Mouse (Mus musculus) stomach, embryonic 14.5 days (tissue): ENCODE results near the gene Arf6. TPM values are rescaled to one million over a fixed set of nuclear protein-coding genes. Genes with fewer than 3 reads are reported as not detected.
"Not testable (repeated sequence)": the region's sequence is repeated elsewhere in the genome, so short reads cannot be mapped to it uniquely, and the experiment has no call there.

Experiments used
- ATAC-seq: fragments of 200-750 bp; cut with Nextera tagmentation; 2 replicates; pipeline ENCODE4 v1.8.0; 2017; ENCODE audit warnings: low read depth, moderate TSS enrichment; ENCODE audit not compliant: insufficient number of reproducible peaks, insufficient read depth, low FRiP score
- H3K27ac ChIP-seq: fragments of 300-500 bp; sonication (generic); 2 replicates; pipeline ENCODE4 v1.5.1; 2014; ENCODE audit warnings: mild to moderate bottlenecking, low read length, moderate library complexity, mixed read lengths
- H3K27me3 ChIP-seq: fragments of 300-500 bp; sonication (generic); 2 replicates; pipeline ENCODE4 v1.6.1; 2014; ENCODE audit warnings: low read length, control low read depth, mixed read lengths; ENCODE audit not compliant: control insufficient read depth, insufficient read depth
- H3K36me3 ChIP-seq: fragments of 300-500 bp; sonication (generic); 2 replicates; pipeline ENCODE4 v1.6.1; 2014; ENCODE audit warnings: mild to moderate bottlenecking, control low read depth, low read length, moderate library complexity, mixed read lengths; ENCODE audit not compliant: control insufficient read depth, insufficient read depth
- H3K4me1 ChIP-seq: fragments of 300-500 bp; sonication (generic); 2 replicates; pipeline ENCODE4 v1.6.1; 2014; ENCODE audit warnings: low read length, control low read depth, mixed read lengths; ENCODE audit not compliant: control insufficient read depth, insufficient read depth
- H3K4me2 ChIP-seq: fragments of 300-500 bp; sonication (generic); replicated peaks from 2 replicates; pipeline ENCODE4 v1.6.1; 2014; ENCODE audit warnings: low read depth, low read length, control low read depth
- H3K4me3 ChIP-seq: fragments of 300-500 bp; sonication (generic); 2 replicates; pipeline ENCODE4 v1.5.1; 2014; ENCODE audit warnings: low read depth, low read length, control low read depth
- H3K9ac ChIP-seq: fragments of 300-500 bp; sonication (generic); replicated peaks from 2 replicates; pipeline ENCODE4 v1.6.1; 2014; ENCODE audit warnings: low read depth, mild to moderate bottlenecking, control low read depth, low read length, moderate library complexity, mixed read lengths
- H3K9me3 ChIP-seq: fragments of 300-500 bp; sonication (generic); 2 replicates; pipeline ENCODE4 v1.6.1; 2016; ENCODE audit warnings: low read depth, low read length, control low read depth; ENCODE audit not compliant: control insufficient read depth
- WGBS: fragments of 180-500 bp; shearing (Covaris S2); extraction: QIAGEN DNeasy Blood & Tissue Kit; methylation state at CpG from one replicate; pipeline ENCODE4 v1.1.7; 2014; 5-methylcytosine and 5-hydroxymethylcytosine counted together
- polyA plus RNA-seq: library from polyadenylated mRNA; unstranded; fragments of >200 nt; fragmentation: Nextera tagmentation; extraction: Ambion mirVana; gene quantifications from 2 replicates; pipeline ENCODE4 v1.2.1, GENCODE M21; 2014

Gene Arf6
- polyA plus RNA-seq, 1 experiment from 2014 or later = 57.1 TPM

GRCm38 (mm10) chr12:69378558-69379454, 6.9 kb downstream of the Arf6 start:
- H3K9ac ChIP-seq = no peak overlapping the region
- H3K4me1 ChIP-seq = peaks cover 6% of the 10 kb centered on the region; the same call in 1 of the 2 replicates
- ATAC-seq = no peak
- no peak overlapping the region for H3K4me2 ChIP-seq
- WGBS = 82% methylated on average over 11 of the region's 11 CpGs
- H3K27me3 ChIP-seq = no peaks in the 10 kb centered on the region
- H3K27ac ChIP-seq = no peak overlapping the region
- no peaks in the 10 kb centered on the region for H3K9me3 ChIP-seq
- no peak overlapping the region for H3K4me3 ChIP-seq
- peaks cover 2% of the 10 kb centered on the region for H3K36me3 ChIP-seq

GRCm38 (mm10) chr12:69382880-69383279, 10.9 kb downstream of the Arf6 start:
- H3K4me1 ChIP-seq = no peaks in the 10 kb centered on the region

DNA sequence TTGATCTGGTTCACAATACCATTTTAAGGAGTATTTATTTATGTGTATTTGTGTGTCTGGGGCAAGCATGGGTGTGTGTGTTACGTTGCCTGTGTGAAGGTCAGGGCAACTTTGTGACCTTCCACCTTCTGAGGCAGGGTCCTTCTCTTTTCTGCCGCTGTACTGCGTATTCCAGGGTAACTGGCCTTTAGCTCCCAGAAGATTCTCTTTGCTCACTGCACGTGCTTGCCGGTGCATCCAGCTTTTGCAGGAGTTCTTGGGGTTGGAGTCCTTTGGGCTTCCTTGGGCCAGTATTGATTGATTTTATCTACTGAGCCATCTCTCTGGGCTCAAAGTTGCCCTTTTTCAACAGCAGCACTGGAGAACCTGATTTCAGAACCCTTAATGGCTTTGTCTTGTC, 12.7 kb downstream of the Arf6 start:
- Histone ChIP-seq H3K9me3 (no peaks in the 10 kb centered on the region), H3K9ac (no peak overlapping the region), H3K27me3 (no peaks in the 10 kb centered on the region), H3K36me3 (no peaks in the 10 kb centered on the region; the same call in 1 of the 2 replicates), H3K4me3 (no peak overlapping the region), H3K27ac (no peak overlapping the region), H3K4me1 (no peaks in the 10 kb centered on the region), H3K4me2 (no peak overlapping the region)
- ATAC-seq = no peak
- 84% methylated on average over 5 of the region's 5 CpGs for WGBS

More at GRCm38 (mm10) chr12:69382880-69383279, 10.9 kb downstream of the Arf6 start:
- no peaks in the 10 kb centered on the region for H3K9me3 ChIP-seq
- H3K27me3 ChIP-seq = no peaks in the 10 kb centered on the region
- no peak overlapping the region for H3K4me3 ChIP-seq
- no peak for ATAC-seq
- WGBS = 94% methylated on average over 1 of the region's 1 CpGs
- H3K27ac ChIP-seq = no peak overlapping the region
- H3K9ac ChIP-seq = no peak overlapping the region
- H3K36me3 ChIP-seq = no peaks in the 10 kb centered on the region; the same call in 1 of the 2 replicates
- no peak overlapping the region for H3K4me2 ChIP-seq

- no peak overlapping the region for H3K27ac ChIP-seq
- ATAC-seq = no peak
Measured at GRCm38 (mm10) chr12:69385542-69386280, 13.8 kb downstream of the Arf6 start.

DNA sequence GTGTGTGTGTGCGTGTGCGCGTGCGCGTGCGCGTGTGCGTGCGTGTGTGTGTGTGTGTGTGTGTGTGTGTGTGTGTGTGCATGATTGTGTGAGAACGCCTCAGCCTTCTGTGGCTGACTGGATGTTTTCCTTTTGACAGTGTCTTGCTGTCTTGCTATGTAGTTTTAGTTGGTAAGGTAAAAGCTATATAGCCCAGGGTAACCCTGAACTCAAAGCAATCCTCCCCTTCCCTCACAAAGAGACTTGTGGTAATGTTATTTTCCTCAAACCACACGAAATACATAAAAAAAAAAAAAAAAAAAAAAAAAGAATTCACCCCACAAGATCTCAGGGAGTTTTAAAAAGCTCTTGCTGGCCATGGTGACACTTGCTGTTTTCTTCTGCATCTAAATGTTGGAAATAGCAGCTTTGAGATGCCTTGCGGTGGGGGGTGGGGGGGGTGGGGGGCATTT, 14.4 kb downstream of the Arf6 start:
- not testable (repeated sequence) for H3K4me3 ChIP-seq, H3K9ac ChIP-seq, H3K9me3 ChIP-seq, H3K4me2 ChIP-seq, H3K4me1 ChIP-seq, H3K27ac ChIP-seq, H3K27me3 ChIP-seq, H3K36me3 ChIP-seq, ATAC-seq
- WGBS = 87% methylated on average over 12 of the region's 12 CpGs

More at GRCm38 (mm10) chr12:69385542-69386280, 13.8 kb downstream of the Arf6 start:
- no peaks in the 10 kb centered on the region for H3K9me3 ChIP-seq
- H3K4me1 ChIP-seq = no peaks in the 10 kb centered on the region
- H3K9ac ChIP-seq = no peak overlapping the region
- 70% methylated on average over 6 of the region's 6 CpGs for WGBS
- no peaks in the 10 kb centered on the region; the same call in 1 of the 2 replicates for H3K36me3 ChIP-seq
- no peaks in the 10 kb centered on the region for H3K27me3 ChIP-seq
- no peak overlapping the region for H3K4me3 ChIP-seq
- H3K4me2 ChIP-seq = no peak overlapping the region

- H3K36me3 ChIP-seq = no peaks in the 10 kb centered on the region
- H3K27ac ChIP-seq = no peak overlapping the region
- H3K4me2 ChIP-seq = no peak overlapping the region
- H3K4me3 ChIP-seq = no peak overlapping the region
- no peak for ATAC-seq
- no peaks in the 10 kb centered on the region for H3K9me3 ChIP-seq
- WGBS = 90% methylated on average over 10 of the region's 10 CpGs
- H3K4me1 ChIP-seq = no peaks in the 10 kb centered on the region
- H3K9ac ChIP-seq = no peak overlapping the region
- no peaks in the 10 kb centered on the region for H3K27me3 ChIP-seq
Measured at GRCm38 (mm10) chr12:69388321-69388869, 16.4 kb downstream of the Arf6 start.

DNA sequence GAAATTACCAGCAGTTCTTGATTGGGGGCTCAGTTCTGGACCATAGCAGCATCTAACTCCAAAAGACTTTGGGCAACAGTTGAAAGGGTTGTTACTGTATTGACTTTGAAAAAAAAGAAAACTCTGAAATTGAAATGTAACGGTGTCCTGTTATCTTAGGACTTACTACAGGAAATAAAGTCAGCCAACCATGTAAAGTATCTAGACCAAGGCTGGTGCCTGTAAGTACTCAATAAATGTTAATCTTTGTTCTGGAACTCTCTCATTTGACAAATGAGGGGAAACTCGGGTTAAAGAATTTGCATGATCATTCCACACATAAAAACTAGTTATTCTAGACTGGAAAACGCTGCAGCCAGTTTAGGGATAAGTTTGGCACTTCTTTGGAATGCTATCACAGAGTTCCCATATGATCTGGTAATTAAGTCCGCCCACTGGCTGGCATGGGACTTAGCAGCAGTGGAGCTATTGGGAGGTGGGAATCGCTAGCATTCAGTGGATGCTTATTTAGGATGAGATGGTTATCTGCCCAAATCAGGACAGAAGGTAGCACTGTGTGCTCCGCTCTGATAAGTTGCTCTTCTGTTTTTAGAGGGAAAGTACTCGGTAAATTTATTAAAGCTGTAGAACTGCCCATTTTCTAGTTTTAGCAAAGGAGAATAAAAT, 17.5 kb downstream of the Arf6 start:
- no peak overlapping the region for H3K4me2 ChIP-seq
- H3K36me3 ChIP-seq = no peaks in the 10 kb centered on the region
- no peaks in the 10 kb centered on the region for H3K27me3 ChIP-seq
- WGBS = 63% methylated on average over 7 of the region's 7 CpGs
- H3K4me1 ChIP-seq = no peaks in the 10 kb centered on the region
- H3K9me3 ChIP-seq = no peaks in the 10 kb centered on the region
- ATAC-seq = no peak
- H3K4me3 ChIP-seq = no peak overlapping the region
- no peak overlapping the region for H3K27ac ChIP-seq
- no peak overlapping the region for H3K9ac ChIP-seq
